Mouse (Mus musculus) heart, embryonic 14.5 days (tissue): ENCODE results near the gene Col13a1. TPM values are rescaled to one million over a fixed set of nuclear protein-coding genes. Genes with fewer than 3 reads are reported as not detected.
A peak's percentile ranks its signal among the peaks of the same experiment; 100 is the strongest.

Experiments used
- ATAC-seq: fragments of 200-750 bp; cut with Nextera tagmentation; 2 replicates; pipeline ENCODE4 v1.8.0; 2017; ENCODE audit warnings: low read depth, moderate TSS enrichment; ENCODE audit not compliant: insufficient number of reproducible peaks, insufficient read depth, low FRiP score
- H3K27ac ChIP-seq, 2 experiments: fragments of 200-500 bp in 1 of 2; fragments of 300-500 bp in 1 of 2; sonication (generic) in 1 of 2; replicated peaks in 1 of 2; 2 replicates each; pipeline ENCODE4 v1.5.1; 2012 to 2014; ENCODE audit warnings: low read depth in 2 of 2, low read length in 2 of 2, control low read depth in 1 of 2, mild to moderate bottlenecking in 1 of 2, mixed read lengths in 1 of 2; ENCODE audit not compliant: control insufficient read depth in 1 of 2, insufficient read depth in 1 of 2
- H3K27me3 ChIP-seq: fragments of 300-500 bp; sonication (generic); 2 replicates; pipeline ENCODE4 v1.6.1; 2014; ENCODE audit warnings: mild to moderate bottlenecking, low read length, control low read depth; ENCODE audit not compliant: control insufficient read depth, insufficient read depth
- H3K36me3 ChIP-seq: fragments of 300-500 bp; sonication (generic); 2 replicates; pipeline ENCODE4 v1.6.1; 2014; ENCODE audit warnings: mild to moderate bottlenecking, control low read depth, low read length, mixed read lengths; ENCODE audit not compliant: control insufficient read depth, insufficient read depth
- H3K4me1 ChIP-seq, 2 experiments: fragments of 200-500 bp in 1 of 2; fragments of 300-500 bp in 1 of 2; sonication (generic) in 1 of 2; 2 replicates each; pipeline ENCODE4 v1.6.1; 2012 to 2014; ENCODE audit warnings: low read length in 2 of 2, control low read depth in 1 of 2, mixed read lengths in 1 of 2; ENCODE audit not compliant: control insufficient read depth in 2 of 2, insufficient read depth in 2 of 2
- H3K4me2 ChIP-seq: fragments of 300-500 bp; sonication (generic); 2 replicates; pipeline ENCODE4 v1.6.1; 2014; ENCODE audit warnings: mild to moderate bottlenecking, low read length
- H3K4me3 ChIP-seq, 2 experiments: fragments of 200-500 bp in 1 of 2; fragments of 300-500 bp in 1 of 2; sonication (generic) in 1 of 2; 2 replicates each; pipeline ENCODE4 v1.5.1; 2012 to 2014; ENCODE audit warnings: low read length in 2 of 2, mild to moderate bottlenecking in 2 of 2, control low read depth in 1 of 2, low read depth in 1 of 2, moderate library complexity in 1 of 2; ENCODE audit not compliant: control insufficient read depth in 1 of 2, insufficient read depth in 1 of 2
- H3K9ac ChIP-seq: fragments of 300-500 bp; sonication (generic); 2 replicates; pipeline ENCODE4 v1.6.1; 2014; ENCODE audit warnings: mild to moderate bottlenecking, low read length
- H3K9me3 ChIP-seq: fragments of 300-500 bp; sonication (generic); 2 replicates; pipeline ENCODE4 v1.6.1; 2016; ENCODE audit warnings: low read length, control low read depth; ENCODE audit not compliant: control insufficient read depth
- WGBS: fragments of 180-500 bp; shearing (Covaris S2); extraction: QIAGEN DNeasy Blood & Tissue Kit; methylation state at CpG from one replicate; pipeline ENCODE4 v1.1.7; 2014; 5-methylcytosine and 5-hydroxymethylcytosine counted together
- polyA plus RNA-seq: library from polyadenylated mRNA; unstranded; fragments of >200 nt; fragmentation: Nextera tagmentation; extraction: Ambion mirVana; gene quantifications from 2 replicates; pipeline ENCODE4 v1.2.1, GENCODE M21; 2014

Col13a1 gene
- polyA plus RNA-seq, 1 experiment from 2014 or later, result 9.5 TPM

DNA sequence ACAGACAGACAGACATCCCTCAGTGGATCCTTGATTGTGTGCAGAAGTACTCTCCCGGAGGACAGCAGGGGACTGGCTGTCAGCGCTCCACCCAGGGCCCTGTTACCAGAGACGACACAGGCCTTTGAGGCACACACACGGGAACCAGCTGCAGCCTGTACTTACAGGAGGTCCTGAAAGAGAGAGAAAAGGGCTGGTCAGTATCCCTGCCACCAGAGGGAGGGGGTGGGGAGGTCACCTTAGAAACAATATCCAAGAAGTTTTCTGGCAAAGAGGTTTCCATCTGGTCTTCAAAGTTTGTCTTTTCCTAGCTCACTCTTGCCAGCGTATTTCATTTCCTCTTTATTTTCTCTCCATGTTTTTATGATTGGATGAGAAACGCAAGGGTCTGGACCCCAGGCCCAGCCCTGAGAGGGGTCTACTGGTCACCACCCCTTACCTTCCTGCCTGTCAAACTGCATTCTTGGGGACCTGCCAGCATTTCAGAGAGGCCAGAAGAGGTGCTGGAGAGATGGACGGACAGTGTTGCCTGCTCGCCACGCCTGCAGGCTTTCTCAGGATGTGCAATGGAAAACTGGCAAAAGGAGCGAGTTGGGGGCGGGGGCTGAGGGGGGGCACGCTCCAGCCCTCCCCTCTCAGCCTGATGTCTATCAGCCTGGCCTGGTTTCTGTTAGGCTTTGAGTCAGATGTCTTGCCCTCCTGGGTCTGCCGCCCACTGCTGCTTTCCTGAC is 58.8 kb downstream of the Col13a1 start:
- 9% methylated on average over 13 of the region's 13 CpGs for WGBS
- peak overlapping the region; percentile 70 to 90 for H3K27ac ChIP-seq

DNA sequence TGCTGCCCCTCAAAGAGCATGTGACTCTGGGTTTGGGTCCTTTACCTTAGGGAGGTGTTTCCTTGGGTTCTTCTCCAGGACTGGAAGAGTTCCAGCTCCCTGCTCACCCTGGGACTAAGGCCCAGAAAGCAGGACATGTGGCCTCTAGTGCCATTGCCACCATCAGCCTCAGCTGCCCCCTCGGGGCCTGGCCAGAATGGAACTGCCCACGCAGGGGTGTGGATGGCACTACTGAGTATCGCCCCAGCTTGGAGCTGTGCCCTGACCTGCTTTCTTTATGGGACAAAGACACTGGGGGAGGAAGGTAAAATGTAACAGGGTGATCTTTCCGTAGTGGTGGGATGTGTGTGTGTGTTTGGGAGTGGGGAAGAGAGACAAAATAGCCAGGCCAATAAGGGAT is 59.4 kb downstream of the Col13a1 start:
- H3K4me3 ChIP-seq, result no peak overlapping the region
- H3K36me3 ChIP-seq, result no peaks in the 10 kb centered on the region
- 65% methylated on average over 4 of the region's 4 CpGs for WGBS
- peak overlapping the region; percentile 23; the same call in 1 of the 2 replicates for H3K9ac ChIP-seq
- peak overlapping the region; percentile 70 to 90 for H3K27ac ChIP-seq
- H3K4me2 ChIP-seq, result no peak overlapping the region
- peaks cover 26 to 38% of the 10 kb centered on the region in 2 experiments for H3K4me1 ChIP-seq
- no peaks in the 10 kb centered on the region for H3K27me3 ChIP-seq
- peaks cover 15% of the 10 kb centered on the region for H3K9me3 ChIP-seq
- no peak for ATAC-seq

More for the DNA sequence above, 58.8 kb downstream of the Col13a1 start:
- peak overlapping the region; percentile 23; the same call in 1 of the 2 replicates for H3K9ac ChIP-seq
- peak overlapping the region in 1 of 2 experiments; percentile 9; a peak in 1 of 4 replicates for H3K4me3 ChIP-seq
- no peaks in the 10 kb centered on the region for H3K27me3 ChIP-seq
- H3K36me3 ChIP-seq, result no peaks in the 10 kb centered on the region
- H3K9me3 ChIP-seq, result peaks cover 10% of the 10 kb centered on the region
- peaks cover 26 to 38% of the 10 kb centered on the region in 2 experiments for H3K4me1 ChIP-seq
- peak overlapping the region; percentile 55 for H3K4me2 ChIP-seq
- peak; percentile 67 for ATAC-seq

DNA sequence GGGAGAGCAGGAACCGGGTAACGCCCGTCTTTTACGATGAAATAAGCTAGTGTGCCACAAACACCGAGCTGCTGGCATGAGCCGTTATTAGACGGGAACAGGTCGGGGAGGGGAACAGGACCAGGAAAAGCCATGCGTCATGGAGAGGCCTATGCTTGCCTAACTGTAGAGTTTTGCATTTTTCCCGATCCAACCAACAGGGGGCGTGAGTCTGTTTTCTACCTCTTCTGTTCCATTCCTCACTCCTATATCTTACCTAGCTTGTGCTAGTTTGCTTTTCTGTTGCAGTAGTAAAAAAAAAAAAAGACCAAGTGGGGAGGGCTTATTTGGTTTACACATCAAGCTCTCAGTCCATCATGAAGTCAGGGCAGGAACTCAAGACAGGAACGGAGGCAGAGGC is 61.8 kb downstream of the Col13a1 start:
- WGBS, result 95% methylated on average over 12 of the region's 12 CpGs

DNA sequence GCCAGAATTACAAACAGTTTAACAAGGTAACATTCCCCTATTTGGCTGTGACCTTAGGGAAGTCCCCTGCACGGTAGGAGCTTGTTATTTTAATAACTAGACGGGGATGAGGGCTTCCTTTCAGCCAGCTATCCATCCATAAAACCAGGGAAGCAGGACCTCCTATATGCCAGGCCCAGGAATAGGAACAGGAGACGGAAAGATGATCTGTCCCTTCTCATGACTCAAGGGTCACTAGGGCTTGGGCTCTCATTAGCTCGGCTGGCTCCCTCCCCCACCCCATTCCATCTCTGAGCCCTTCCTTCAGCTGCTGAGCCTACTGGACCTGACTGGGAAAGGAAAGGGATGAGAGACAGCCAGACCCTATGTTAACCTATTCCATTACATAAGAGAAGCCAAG is 67.1 kb downstream of the Col13a1 start:
- WGBS, result 48% methylated on average over 4 of the region's 4 CpGs
- no peak for ATAC-seq

More for the DNA sequence above, 61.8 kb downstream of the Col13a1 start:
- no peak overlapping the region for H3K9ac ChIP-seq
- H3K4me1 ChIP-seq, result peaks cover 24 to 27% of the 10 kb centered on the region in 2 experiments
- no peak for ATAC-seq
- H3K4me3 ChIP-seq, result no peak overlapping the region
- H3K27ac ChIP-seq, result no peak overlapping the region
- peaks cover 17% of the 10 kb centered on the region for H3K9me3 ChIP-seq
- H3K36me3 ChIP-seq, result no peaks in the 10 kb centered on the region
- no peak overlapping the region for H3K4me2 ChIP-seq
- no peaks in the 10 kb centered on the region for H3K27me3 ChIP-seq

DNA sequence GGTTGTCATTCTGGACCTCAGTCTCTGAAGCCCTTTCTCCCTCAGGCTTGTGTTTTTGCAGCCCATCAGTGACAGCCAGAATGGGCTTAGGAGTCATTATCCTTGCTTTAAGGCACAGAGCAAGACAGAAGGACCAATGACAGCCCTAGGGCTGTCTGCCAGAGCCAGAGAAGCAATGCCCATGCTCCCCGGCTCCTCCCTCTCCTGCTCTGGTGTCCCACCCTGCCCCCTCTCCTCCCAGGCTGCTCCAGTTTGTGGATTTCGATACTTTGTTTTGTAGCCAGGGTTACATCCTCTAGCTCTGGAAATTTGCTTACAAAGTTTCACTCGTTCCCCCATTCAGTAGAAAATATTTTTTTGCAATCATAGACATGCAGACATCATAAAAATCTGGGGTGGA is 69.9 kb downstream of the Col13a1 start:
- 0 out of 2 replicates have a peak, but pooled peaks cover 3% of the 10 kb centered on the region for H3K9me3 ChIP-seq
- WGBS, result 66% methylated on average over 3 of the region's 3 CpGs
- no peak overlapping the region for H3K27ac ChIP-seq
- no peak overlapping the region for H3K9ac ChIP-seq
- H3K4me2 ChIP-seq, result no peak overlapping the region
- no peaks in the 10 kb centered on the region for H3K27me3 ChIP-seq
- no peak overlapping the region for H3K4me3 ChIP-seq
- ATAC-seq, result no peak
- peaks cover 14 to 17% of the 10 kb centered on the region in 2 experiments for H3K4me1 ChIP-seq
- H3K36me3 ChIP-seq, result no peaks in the 10 kb centered on the region

More for the DNA sequence above, 67.1 kb downstream of the Col13a1 start:
- no peak overlapping the region for H3K27ac ChIP-seq
- no peaks in the 10 kb centered on the region for H3K27me3 ChIP-seq
- peaks cover 15% of the 10 kb centered on the region for H3K9me3 ChIP-seq
- peaks cover 1 to 2% of the 10 kb centered on the region in 2 experiments; a peak in 2 of 4 replicates for H3K4me1 ChIP-seq
- no peak overlapping the region for H3K4me3 ChIP-seq
- H3K9ac ChIP-seq, result no peak overlapping the region
- no peak overlapping the region for H3K4me2 ChIP-seq
- no peaks in the 10 kb centered on the region for H3K36me3 ChIP-seq

DNA sequence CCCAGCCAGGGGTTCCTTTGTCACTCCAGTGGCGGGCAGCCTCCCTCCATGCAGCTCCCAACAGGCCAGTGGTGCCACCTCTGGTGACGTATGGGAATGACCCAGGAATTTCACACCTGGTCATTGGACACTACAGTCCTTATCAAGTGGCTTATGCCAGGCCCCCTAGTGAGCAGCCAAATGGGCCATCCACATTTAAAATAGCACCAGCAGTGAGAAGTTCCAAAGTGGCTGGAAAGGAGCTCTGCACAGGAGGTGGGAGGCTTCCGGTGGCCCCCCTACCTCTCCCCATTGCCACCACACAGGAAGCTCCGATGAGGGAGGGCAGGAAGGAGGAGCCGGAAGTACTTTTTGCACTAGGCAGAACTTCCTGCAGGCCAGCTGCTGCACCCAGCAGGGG is 72.7 kb downstream of the Col13a1 start:
- no peaks in the 10 kb centered on the region for H3K27me3 ChIP-seq
- H3K36me3 ChIP-seq, result no peaks in the 10 kb centered on the region
- H3K4me1 ChIP-seq, result peaks cover 14 to 17% of the 10 kb centered on the region in 2 experiments
- H3K4me3 ChIP-seq, result no peak overlapping the region
- H3K4me2 ChIP-seq, result peak overlapping the region; percentile 31; the same call in 1 of the 2 replicates
- no peaks in the 10 kb centered on the region for H3K9me3 ChIP-seq
- H3K9ac ChIP-seq, result no peak overlapping the region; the same call in 1 of the 2 replicates
- H3K27ac ChIP-seq, result peak overlapping the region in 1 of 2 experiments; percentile 50; a peak in 2 of 4 replicates
- ATAC-seq, result peak; percentile 56; the same call in 1 of the 2 replicates
- WGBS, result 6% methylated on average over 5 of the region's 5 CpGs

DNA sequence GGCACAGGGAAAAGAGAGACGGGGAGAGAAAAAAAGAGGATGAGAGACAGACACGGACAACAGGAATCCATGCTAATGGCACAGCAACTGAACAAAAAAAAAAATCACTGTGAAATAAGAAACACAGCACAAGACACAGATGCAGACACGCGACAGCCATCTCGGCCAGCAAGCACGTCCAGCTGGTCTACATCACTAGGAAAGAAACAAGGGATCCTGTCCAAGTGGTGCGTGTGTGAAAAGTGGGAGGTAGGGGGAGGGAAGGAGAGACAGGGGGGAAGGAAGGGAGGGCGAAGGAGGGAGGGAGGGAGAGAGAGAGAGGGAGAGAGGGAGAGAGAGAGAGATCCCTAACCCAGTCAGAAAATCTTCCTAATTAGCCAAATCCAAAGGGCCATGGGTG is 73.6 kb downstream of the Col13a1 start:
- no peak for ATAC-seq

More for the DNA sequence above, 73.6 kb downstream of the Col13a1 start:
- H3K9ac ChIP-seq, result no peak overlapping the region
- no peaks in the 10 kb centered on the region for H3K9me3 ChIP-seq
- H3K27ac ChIP-seq, result peak overlapping the region in 1 of 2 experiments; percentile 10; a peak in 2 of 4 replicates
- no peaks in the 10 kb centered on the region for H3K36me3 ChIP-seq
- H3K27me3 ChIP-seq, result no peaks in the 10 kb centered on the region
- no peak overlapping the region for H3K4me2 ChIP-seq
- H3K4me3 ChIP-seq, result no peak overlapping the region
- peaks cover 14 to 17% of the 10 kb centered on the region in 2 experiments for H3K4me1 ChIP-seq
- 53% methylated on average over 8 of the region's 8 CpGs for WGBS
